Mouse (Mus musculus): ENCODE measurements at regions not wholly inside any gene's neighbourhood (a gene's known extent, or its start where the extent isn't known, plus 50 kb on each side); places are given as distances from the start of the nearest gene placed in this dataset.

- H3K27me3 ChIP-seq (ENCODE audit: control insufficient read depth, insufficient read depth, low read length) = no peaks in the 10 kb centered on the region
- H3K36me3 ChIP-seq (ENCODE audit: control insufficient read depth, insufficient read depth, low read length) = no peaks in the 10 kb centered on the region
- TF ChIP-seq CTCF (IDR thresholded peaks at IDR 0.05; ENCODE audit: borderline replicate concordance, control insufficient read depth, extremely low read depth, insufficient read depth, low read length, poor library complexity) (no peak), POLR2A (IDR thresholded peaks at IDR 0.05; ENCODE audit: control insufficient read depth, extremely low read depth, insufficient read depth, low read length, poor library complexity) (no peak)
- H3K4me3 ChIP-seq (ENCODE audit: control insufficient read depth, insufficient read depth, low read length) = no peak overlapping the region
- no peak for DNase-seq
- no peak overlapping the region for H3K27ac ChIP-seq (ENCODE audit: control insufficient read depth, insufficient read depth, low read length)
- H3K4me1 ChIP-seq (replicated peaks; ENCODE audit: control insufficient read depth, insufficient read depth, low read length) = no peaks in the 10 kb centered on the region
Measured at GRCm38 (mm10) chr14:72877132-72877531, 167.3 kb upstream of the Fndc3a start.

DNA sequence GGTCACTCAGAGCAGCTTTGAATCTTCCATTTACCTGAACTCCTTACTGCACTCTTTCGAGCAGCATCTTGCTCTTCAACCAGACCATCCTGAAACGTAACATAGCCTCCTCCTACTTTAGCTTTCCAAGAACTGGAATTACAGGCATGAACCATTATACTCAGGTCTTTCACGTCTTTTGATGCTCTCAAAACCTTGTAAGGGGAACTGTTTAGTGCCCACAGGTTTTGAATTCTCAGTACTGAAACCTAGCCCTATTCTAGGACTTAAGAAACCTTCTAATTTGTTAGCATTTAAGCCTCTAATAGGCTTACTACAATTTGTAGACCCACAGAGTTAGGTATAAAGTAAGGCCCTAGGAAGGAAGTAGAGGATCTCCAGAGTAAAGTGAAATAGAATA lies 163.7 kb upstream of the Fndc3a start:
- Histone ChIP-seq H3K27me3 (ENCODE audit: control insufficient read depth, insufficient read depth, low read length) (no peaks in the 10 kb centered on the region), H3K36me3 (ENCODE audit: control insufficient read depth, insufficient read depth, low read length) (no peaks in the 10 kb centered on the region), H3K4me3 (ENCODE audit: control insufficient read depth, insufficient read depth, low read length) (no peak overlapping the region), H3K4me1 (replicated peaks; ENCODE audit: control insufficient read depth, insufficient read depth, low read length) (no peaks in the 10 kb centered on the region), H3K27ac (ENCODE audit: control insufficient read depth, insufficient read depth, low read length) (no peak overlapping the region)
- no peak for DNase-seq
- TF ChIP-seq CTCF (IDR thresholded peaks at IDR 0.05; ENCODE audit: borderline replicate concordance, control insufficient read depth, extremely low read depth, insufficient read depth, low read length, poor library complexity) (no peak), POLR2A (IDR thresholded peaks at IDR 0.05; ENCODE audit: control insufficient read depth, extremely low read depth, insufficient read depth, low read length, poor library complexity) (no peak)
- WGBS = 95% methylated on average over 3 of the region's 3 CpGs

GRCm38 (mm10) chr14:72869188-72869749 lies 159.5 kb upstream of the Fndc3a start:
- peak; percentile 14 for DNase-seq
- H3K4me3 ChIP-seq (ENCODE audit: control insufficient read depth, insufficient read depth, low read length) = no peak overlapping the region
- WGBS = 48% methylated on average over 20 of the region's 20 CpGs
- H3K27me3 ChIP-seq (ENCODE audit: control insufficient read depth, insufficient read depth, low read length) = no peaks in the 10 kb centered on the region
- H3K36me3 ChIP-seq (ENCODE audit: control insufficient read depth, insufficient read depth, low read length) = no peaks in the 10 kb centered on the region
- H3K27ac ChIP-seq (ENCODE audit: control insufficient read depth, insufficient read depth, low read length) = no peak overlapping the region
- no peaks in the 10 kb centered on the region for H3K4me1 ChIP-seq (replicated peaks; ENCODE audit: control insufficient read depth, insufficient read depth, low read length)
- no peak for TF ChIP-seq POLR2A (IDR thresholded peaks at IDR 0.05; ENCODE audit: control insufficient read depth, extremely low read depth, insufficient read depth, low read length, poor library complexity)

GRCm38 (mm10) chr14:72866896-72867295 lies 157.1 kb upstream of the Fndc3a start:
- Histone ChIP-seq H3K4me1 (replicated peaks; ENCODE audit: control insufficient read depth, insufficient read depth, low read length) (0 out of 2 replicates have a peak, but pooled peaks cover 4% of the 10 kb centered on the region), H3K27me3 (ENCODE audit: control insufficient read depth, insufficient read depth, low read length) (no peaks in the 10 kb centered on the region), H3K36me3 (ENCODE audit: control insufficient read depth, insufficient read depth, low read length) (no peaks in the 10 kb centered on the region), H3K4me3 (ENCODE audit: control insufficient read depth, insufficient read depth, low read length) (no peak overlapping the region), H3K27ac (ENCODE audit: control insufficient read depth, insufficient read depth, low read length) (no peak overlapping the region)
- TF ChIP-seq CTCF (IDR thresholded peaks at IDR 0.05; ENCODE audit: borderline replicate concordance, control insufficient read depth, extremely low read depth, insufficient read depth, low read length, poor library complexity) = no peak
- no peak for TF ChIP-seq POLR2A (IDR thresholded peaks at IDR 0.05; ENCODE audit: control insufficient read depth, extremely low read depth, insufficient read depth, low read length, poor library complexity)
- no peak for DNase-seq
- WGBS = 93% methylated on average over 2 of the region's 2 CpGs

- TF ChIP-seq POLR2A (IDR thresholded peaks at IDR 0.05; ENCODE audit: control insufficient read depth, extremely low read depth, insufficient read depth, low read length, poor library complexity) (no peak), CTCF (IDR thresholded peaks at IDR 0.05; ENCODE audit: borderline replicate concordance, control insufficient read depth, extremely low read depth, insufficient read depth, low read length, poor library complexity) (no peak)
Measured at GRCm38 (mm10) chr14:72865531-72865930, 155.7 kb upstream of the Fndc3a start.

DNA sequence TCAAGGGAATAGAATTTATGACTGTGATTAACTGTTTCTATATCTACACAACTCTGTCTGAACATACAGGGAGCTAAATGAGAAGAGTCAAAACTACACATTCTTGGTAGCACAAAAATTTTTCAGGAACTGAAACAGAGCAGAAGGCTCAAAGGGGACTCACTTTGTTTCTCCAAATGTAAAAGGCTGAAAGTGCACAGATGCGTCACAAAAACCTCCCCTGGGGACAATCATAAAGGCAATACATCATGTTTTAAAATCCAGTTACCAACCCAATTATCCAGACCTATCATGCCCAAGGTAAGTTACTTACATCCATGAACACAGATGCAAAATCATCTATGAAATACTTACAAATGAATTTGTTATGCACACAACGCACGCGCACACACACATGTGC lies 155.0 kb upstream of the Fndc3a start:
- no peak overlapping the region for H3K27ac ChIP-seq (ENCODE audit: control insufficient read depth, insufficient read depth, low read length)
- H3K4me1 ChIP-seq (replicated peaks; ENCODE audit: control insufficient read depth, insufficient read depth, low read length) = 0 out of 2 replicates have a peak, but pooled peaks cover 4% of the 10 kb centered on the region
- DNase-seq = no peak
- no peak for TF ChIP-seq CTCF (IDR thresholded peaks at IDR 0.05; ENCODE audit: borderline replicate concordance, control insufficient read depth, extremely low read depth, insufficient read depth, low read length, poor library complexity)
- TF ChIP-seq POLR2A (IDR thresholded peaks at IDR 0.05; ENCODE audit: control insufficient read depth, extremely low read depth, insufficient read depth, low read length, poor library complexity) = no peak
- 96% methylated on average over 4 of the region's 4 CpGs for WGBS
- no peaks in the 10 kb centered on the region for H3K36me3 ChIP-seq (ENCODE audit: control insufficient read depth, insufficient read depth, low read length)
- no peak overlapping the region for H3K4me3 ChIP-seq (ENCODE audit: control insufficient read depth, insufficient read depth, low read length)
- H3K27me3 ChIP-seq (ENCODE audit: control insufficient read depth, insufficient read depth, low read length) = no peaks in the 10 kb centered on the region

More at GRCm38 (mm10) chr14:72865531-72865930, 155.7 kb upstream of the Fndc3a start:
- Histone ChIP-seq H3K36me3 (ENCODE audit: control insufficient read depth, insufficient read depth, low read length) (no peaks in the 10 kb centered on the region), H3K27ac (ENCODE audit: control insufficient read depth, insufficient read depth, low read length) (no peak overlapping the region), H3K4me1 (replicated peaks; ENCODE audit: control insufficient read depth, insufficient read depth, low read length) (0 out of 2 replicates have a peak, but pooled peaks cover 4% of the 10 kb centered on the region), H3K27me3 (ENCODE audit: control insufficient read depth, insufficient read depth, low read length) (no peaks in the 10 kb centered on the region), H3K4me3 (ENCODE audit: control insufficient read depth, insufficient read depth, low read length) (no peak overlapping the region)
- DNase-seq = no peak

DNA sequence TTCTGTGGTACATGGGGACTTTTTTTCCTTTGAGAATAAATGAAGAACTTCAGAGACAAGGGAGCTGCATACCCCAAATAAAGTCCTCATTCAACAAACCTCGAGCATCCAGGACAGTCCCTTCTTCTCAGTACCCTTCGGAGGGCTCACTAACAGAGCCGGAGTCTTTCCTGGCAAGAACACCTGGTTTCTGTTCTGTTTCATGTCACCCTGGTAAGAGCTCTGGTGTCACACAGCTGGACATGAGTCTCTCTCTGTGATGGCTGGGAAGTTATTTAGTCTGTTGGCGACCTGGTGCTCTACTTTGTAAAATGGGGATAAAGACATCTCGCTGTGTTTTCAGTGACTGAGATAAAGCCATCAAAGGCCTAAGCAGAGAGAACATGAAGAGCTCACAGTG lies 154.3 kb upstream of the Fndc3a start:
- Histone ChIP-seq H3K36me3 (ENCODE audit: control insufficient read depth, insufficient read depth, low read length) (no peaks in the 10 kb centered on the region), H3K4me1 (replicated peaks; ENCODE audit: control insufficient read depth, insufficient read depth, low read length) (0 out of 2 replicates have a peak, but pooled peaks cover 4% of the 10 kb centered on the region), H3K27ac (ENCODE audit: control insufficient read depth, insufficient read depth, low read length) (no peak overlapping the region), H3K4me3 (ENCODE audit: control insufficient read depth, insufficient read depth, low read length) (no peak overlapping the region), H3K27me3 (ENCODE audit: control insufficient read depth, insufficient read depth, low read length) (no peaks in the 10 kb centered on the region)
- no peak for DNase-seq
- WGBS = 94% methylated on average over 5 of the region's 5 CpGs
- no peak for TF ChIP-seq POLR2A (IDR thresholded peaks at IDR 0.05; ENCODE audit: control insufficient read depth, extremely low read depth, insufficient read depth, low read length, poor library complexity)
- TF ChIP-seq CTCF (IDR thresholded peaks at IDR 0.05; ENCODE audit: borderline replicate concordance, control insufficient read depth, extremely low read depth, insufficient read depth, low read length, poor library complexity) = no peak
